Mouse (Mus musculus): Measurements from ENCODE around the gene Dck.
A peak's percentile ranks its signal among the peaks of the same experiment; 100 is the strongest.
"Not testable (repeated sequence)": the region's sequence is repeated elsewhere in the genome, so short reads cannot be mapped to it uniquely, and the experiment has no call there.

The Dck gene

DNA sequence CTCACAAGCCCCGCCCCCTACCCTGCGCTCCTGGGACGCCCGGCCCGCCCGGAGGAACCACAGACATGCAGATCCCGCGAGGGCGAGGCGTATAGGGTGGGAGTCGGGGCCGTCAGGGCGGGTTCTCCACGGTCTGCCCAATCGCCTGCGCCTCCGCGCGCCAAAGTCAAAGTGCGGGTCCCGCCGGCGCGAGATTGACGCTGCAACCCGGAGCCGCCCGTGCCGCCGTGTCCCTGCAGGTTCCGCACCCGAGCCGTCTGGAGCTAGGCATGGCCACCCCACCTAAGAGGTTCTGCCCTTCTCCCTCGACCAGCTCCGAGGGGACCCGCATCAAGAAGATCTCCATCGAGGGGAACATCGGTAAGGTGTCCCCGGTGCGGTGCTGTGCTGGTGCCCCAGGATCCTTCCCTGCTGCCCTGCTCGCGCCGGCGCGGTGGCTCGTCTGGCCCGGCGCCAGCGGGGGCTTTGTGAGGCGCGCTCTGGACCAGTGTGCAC lies at the start of gene Dck:
Gene Dck (plus strand): TSS at position 10 of the 495 bp plus-strand sequence.
- peak in 1 of 2 experiments; percentile 100 for DNase-seq

DNA sequence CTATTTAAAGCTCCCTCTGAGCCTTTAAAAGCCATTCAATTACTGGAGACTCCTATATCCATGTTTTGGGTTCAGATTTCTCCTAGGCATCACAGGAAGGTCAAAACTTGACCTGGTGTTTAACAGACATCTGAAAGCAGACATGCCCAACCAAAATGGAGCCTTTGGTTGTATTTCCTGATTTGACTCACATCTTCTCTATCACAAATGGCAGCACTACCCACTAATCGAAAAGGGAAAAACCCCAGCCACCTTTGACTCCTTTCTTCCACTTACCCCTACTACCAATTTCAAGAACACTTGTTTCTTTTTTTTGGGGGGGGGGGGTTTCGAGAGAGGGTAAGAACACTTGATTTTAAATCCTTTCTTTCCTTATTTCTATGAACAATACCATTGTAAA lies 47.8 kb upstream of the Dck start:
- no peak for DNase-seq

DNA sequence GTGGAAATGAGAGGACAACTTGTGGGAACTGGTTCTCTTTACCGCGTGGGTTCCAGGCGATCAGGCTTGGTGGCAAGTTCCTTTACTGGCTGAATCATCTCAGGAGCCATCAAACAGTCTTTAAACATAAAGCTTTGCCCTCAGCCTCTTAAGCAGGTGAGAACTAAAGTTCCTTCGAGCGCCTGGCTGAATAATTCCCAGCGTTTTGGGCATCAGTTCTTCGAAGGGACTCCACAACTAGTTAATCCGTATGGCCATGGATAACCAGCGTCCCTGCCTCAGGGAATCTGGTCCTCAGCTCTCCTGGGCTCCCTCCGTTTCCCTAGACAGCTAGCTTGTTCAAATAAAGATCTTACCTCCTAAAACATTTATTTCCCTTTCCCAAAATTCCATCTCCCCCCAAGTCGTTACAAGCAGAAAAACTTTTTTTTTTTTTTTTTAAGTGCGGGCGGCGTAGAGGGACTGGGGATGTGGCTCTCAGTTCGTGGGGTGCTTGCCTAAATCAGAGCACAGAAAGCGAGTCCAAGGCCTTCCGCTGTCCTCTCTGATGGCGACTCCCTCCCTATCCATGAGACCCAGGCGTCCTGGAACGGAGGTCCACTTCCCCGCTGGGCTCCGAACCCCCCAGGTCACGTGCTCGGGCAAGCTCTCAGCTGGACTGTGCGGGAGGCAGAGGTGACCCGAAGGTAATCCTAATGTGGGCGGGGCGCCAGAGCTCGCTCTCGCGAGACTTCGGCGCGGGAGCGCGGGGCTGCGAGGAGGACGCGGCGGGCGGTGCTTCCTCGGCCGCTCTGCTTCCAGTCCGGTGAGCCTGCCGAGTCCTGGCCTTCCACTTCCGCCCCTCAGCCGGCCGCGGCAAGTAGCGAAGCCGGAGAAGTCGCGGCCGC lies 44.4 kb upstream of the Dck start, which contains the start of gene Mob1b:
Gene Mob1b (plus strand): TSS at position 740 of the 887 bp plus-strand sequence.
- peak; percentile 99 for DNase-seq

DNA sequence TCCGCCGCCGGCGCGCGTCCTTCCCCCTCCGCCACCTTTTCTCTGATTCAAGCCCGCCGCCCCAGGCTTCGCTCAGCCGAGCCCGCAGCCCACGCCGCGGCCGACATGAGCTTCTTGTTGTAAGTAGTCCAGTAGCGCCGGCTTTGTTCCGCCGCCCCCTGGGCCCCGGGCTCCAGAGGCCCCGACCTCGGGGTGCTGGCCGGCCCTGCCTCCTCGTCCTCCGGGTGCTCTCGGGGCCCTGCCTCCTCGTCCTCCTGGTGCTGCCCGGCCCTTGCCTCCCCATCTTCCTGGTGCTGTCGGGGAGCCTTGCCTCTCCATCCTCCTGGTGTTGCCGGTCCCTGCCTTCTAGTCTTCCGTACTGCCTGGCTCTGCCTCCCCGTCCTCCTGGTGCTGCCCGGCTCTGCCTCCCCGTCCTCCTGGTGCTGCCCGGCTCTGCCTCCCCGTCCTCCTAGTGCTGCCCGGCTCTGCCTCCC lies 43.8 kb upstream of the Dck start:
- no peak for DNase-seq

DNA sequence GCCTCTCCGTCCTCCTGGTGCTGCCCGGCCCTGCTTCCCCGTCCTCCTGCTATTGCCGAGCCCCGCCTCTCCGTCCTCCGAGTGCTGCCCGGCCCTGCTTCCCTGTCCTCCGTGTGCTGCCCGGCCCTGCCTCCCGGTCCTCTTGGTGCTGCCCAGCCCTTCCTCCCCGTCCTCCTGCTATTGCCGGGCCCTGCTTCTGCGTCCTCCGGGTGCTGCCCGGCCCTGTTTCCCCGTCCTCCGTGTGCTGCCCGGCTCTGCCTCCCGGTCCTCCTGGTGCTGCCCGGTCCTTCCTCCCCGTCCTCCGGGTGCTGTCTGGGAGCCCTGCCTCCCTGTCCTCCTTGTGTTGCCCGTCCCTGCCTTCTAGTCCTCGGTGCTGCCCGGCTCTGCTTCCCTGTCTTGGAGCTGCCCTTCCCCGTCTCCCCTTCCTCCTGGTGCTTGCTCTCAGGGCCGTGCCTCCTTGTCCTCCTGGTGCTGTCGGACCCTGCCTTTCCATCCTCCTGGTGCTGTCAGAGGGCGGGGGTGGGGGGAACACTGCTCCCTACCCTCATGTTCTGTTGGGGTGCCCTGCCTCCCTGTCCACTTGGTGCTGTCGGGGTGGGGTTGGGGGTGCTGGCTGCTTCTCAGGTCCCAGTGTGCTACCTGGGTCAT lies 43.1 kb upstream of the Dck start:
- peak; percentile 57 to 77 for DNase-seq

DNA sequence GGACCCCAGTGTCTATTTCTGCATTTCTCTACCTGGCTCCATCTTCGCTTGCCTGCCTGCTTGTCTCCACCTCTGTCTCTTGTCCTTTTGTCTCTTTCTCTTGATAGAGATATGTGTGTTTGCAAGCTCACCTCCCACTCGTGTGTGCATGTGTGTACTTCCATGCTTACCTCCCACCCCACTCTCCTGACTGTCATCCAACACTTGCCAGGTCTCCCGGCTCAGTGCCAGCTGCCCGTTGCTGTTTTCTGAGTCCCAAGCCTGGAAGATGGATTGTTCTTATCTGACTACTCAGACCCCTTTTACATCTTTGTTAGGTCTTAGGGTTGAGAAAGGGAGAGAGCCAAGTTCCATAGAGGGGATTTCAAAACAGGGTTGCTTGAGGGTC lies 42.6 kb upstream of the Dck start:
- DNase-seq, result peak; percentile 49

DNA sequence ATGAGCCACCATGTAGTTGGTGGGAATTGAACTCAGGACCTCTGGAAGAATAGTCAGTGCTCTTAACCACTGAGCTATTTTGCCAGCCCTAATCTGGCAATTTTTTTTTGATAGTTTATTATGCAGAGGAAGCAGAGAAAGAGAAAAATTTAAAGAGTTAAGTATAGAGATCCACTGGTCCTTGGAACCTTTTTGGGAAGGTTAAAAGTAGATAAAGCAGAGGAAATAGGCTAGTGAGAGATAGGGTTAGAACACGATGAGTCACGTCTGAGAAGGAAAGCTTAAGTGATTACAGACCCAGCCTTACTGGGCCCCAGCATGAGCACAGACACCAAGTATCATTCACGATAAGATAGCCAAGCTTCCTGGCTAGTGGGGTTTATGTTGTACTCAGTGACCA lies 40.8 kb upstream of the Dck start:
- no peak for DNase-seq

DNA sequence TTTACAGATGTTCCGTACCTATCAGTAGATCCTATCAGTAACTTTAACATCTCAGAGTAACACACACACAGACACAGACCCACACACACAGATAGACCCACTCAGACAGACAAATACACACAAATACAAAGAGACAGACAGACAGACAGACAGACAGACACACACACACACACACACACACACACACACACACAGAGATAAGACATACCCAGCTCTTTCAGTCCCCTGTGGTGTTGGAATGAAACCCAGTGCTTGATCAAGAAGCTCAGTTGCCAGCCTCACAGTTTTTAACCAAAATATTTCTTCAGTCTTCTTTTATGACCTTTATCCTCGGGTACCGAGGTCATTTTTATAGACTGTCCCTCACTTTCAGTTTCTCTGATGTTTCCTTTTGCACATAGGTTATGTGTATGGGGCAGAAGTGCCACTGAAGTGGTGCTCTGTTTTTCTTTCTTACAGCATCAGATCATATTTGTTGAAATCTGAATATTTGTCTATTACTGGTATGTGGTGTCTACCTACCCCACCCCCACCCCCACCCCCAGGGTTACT lies 37.1 kb upstream of the Dck start:
- no peak for DNase-seq

DNA sequence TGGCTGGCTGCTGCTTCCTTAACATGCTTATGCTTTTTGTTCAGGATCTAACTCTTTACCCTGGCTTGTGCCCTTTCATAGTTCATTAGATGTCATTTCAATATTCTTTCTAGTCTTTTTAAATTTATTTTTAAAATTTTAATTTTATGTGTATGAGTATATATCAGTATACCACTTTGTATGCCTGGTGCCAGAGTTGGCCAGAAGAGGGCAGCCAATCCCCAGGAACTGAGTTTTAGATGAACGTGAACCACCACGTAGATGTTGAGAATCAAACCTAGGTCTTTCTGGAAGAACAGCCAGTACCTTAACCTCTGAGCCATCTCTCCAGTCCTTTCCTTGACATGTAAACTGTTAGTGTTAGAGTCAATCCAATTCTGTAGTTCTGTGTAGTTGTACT lies 30.0 kb upstream of the Dck start:
- DNase-seq, result peak in 1 of 2 experiments; percentile 40

DNA sequence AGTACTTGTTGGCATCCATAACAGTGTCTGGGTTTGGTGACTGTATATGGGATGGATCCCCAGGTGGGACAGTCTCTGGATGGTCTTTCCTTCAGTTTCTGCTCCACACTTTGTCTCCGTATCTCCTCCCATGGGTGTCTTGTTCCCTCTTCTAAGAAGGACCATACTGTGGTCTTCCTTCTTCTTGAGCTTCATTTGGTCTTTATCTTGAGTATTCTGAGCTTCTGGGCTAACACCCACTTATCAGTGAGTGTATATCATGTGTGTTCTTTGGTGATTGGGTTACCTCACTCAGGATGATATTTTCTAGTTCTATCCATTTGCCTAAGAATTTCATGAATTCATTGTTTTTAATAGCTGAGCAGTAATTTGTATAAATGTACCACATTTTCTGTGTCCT lies 23.7 kb upstream of the Dck start:
- not testable (repeated sequence) for DNase-seq

DNA sequence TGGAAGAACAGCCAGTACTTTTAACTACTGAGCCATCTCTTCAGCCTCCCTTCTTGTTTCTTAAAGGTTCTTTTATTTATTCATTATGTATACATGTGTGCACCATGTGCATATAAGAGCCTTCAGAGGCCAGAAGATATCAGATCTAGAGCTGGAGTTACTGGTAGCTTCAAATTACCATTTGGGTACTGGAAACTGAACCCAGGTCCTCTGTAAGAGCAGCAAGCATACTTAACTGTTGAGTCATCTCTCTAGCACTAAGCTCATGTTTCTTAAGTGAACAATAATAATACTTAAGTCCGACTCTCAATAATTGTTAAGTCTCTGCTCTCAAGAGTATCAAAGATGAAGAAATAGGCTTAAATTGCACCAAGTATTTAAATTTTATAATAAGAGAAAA lies 17.0 kb upstream of the Dck start:
- DNase-seq, result no peak

DNA sequence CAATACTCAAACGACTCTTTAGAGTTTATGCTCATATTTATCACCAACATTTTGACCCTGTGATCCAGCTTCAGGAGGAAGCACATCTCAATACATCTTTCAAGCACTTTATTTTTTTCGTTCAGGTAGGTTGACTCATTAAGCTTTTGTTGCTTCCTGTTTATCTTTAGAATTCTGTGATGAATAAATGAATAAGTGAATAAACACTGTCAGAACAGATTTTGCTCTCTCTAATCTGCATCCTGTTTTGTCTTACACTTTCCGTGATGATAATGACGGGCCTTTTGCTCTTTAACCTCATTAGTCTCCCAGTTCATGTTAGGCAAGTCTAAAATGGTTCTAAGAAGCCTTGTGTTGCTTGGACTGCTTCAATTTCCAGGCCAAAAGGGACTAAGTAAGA lies 11.6 kb upstream of the Dck start:
- DNase-seq, result no peak

DNA sequence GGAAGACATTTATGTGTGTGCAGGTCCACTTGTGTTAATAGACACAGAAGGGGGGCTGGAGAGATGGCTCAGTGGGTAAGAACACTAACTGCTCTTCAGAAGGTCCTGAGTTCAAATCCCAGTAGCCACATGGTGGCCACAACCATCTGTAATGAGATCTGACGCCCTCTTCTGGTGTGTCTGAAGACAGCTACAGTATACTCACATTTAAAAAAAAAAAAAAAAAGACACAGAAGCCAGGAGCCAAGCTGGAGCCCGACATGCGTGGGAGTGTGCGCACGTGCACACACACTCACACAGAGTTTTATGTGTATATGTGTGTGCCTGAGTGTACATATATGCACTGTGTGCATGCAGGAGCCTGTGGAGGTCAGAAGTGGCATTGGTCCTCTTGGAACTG lies 2.2 kb upstream of the Dck start:
- DNase-seq, result no peak

DNA sequence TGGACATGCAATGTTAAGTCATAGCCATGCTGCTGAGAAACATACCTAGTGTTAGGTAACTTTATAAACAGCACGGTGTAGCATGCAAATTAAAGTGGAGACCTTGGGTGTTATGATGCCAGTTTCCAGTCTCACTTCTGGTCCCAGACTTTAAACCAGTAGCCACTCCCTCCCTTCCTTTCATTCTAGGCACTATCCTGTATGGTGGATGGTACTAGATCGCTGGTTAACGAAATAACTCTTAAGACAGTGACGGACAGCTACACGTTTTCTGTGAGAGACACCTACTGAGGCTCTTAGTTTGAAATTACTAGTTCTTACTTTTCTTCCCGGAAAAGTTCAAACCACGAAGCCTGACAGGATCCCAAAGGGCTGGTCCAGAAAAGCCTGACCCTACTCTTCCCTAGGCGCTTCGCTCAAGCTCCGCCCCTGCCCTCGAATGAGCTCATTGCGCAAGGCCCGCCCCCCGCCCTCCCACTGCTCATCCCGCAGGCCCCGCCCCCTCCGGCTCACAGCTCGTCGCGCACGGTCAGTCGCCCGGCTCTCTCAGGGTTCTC lies 288 bp upstream of the Dck start:
- peak in 1 of 2 experiments; percentile 100 for DNase-seq

DNA sequence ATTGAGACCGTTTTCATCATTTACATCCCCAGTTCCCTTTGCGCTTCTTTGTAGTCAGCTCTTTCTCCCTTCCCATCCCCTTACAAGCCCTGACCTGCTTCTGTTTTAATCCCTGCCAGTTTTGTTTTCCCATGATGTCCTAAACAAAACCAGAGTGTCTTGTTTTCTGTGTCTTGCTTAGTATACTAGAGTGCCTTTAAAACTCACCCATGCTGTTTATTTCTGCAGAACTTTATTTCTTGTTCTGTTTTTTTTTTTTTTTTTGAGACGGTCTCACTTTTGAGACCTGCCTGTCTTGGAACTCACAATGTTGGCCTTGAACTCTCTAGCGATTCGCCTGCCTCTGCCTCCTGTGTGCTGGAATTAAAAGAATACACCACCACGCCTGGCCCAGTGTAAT lies 791 bp downstream of the Dck start:
- DNase-seq, result no peak

DNA sequence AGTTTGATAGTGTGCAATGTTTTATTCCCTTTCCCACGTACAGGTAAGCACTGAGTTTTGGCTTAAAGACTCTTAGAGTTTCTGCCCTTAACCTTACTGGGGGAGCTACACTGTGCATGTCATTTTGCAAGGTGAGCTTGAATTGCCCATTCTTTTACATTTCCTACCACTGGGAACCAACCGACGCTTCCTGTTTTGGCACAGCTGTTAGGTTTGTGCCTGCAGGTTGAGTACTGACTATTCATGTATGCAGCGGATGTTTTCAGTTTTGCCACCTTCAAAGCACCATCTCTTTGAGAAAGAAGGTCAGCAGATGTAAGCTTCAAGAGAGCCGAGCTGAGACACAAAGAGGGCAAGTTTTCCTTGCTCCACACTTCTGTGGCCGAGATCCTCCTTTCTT lies 1.3 kb downstream of the Dck start:
- DNase-seq, result no peak

DNA sequence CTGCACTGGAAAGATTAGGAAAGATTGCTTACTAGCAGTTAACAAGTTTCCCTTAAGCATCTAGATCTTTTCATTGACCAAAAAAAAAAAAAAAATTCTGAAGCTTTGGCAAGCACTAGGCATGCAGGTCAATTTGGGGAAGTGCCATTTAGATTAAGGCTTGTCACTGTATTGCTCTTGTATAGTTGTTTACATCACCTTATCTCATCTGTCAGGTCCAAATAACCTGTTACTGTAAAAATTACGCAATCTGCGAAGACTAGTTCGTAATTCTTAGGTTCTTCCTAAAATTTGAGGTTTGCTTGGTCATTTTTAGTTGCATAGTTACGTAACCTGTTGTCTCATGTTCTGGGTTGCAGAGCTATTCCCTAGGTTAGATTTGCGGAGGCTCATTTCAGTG lies 2.1 kb downstream of the Dck start:
- DNase-seq, result no peak

DNA sequence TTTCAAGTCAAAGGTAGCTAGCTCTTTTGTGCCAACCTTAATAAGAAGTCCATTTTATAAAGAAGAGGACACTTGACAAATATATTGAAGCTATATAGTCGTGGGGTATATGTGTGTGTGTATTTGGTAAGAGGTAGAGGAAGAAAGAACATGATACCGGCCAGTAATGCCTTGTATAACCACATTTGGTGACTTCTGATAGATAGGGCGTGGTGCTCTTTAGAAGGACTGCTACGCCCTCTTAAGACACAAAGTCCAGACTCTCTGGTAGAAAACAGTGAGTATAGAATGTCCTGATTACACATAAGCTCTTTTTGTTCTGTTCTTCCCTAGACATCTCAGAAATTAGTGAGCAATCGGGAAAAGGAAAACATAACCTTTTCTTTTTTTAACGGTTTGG lies 3.4 kb downstream of the Dck start:
- no peak for DNase-seq

DNA sequence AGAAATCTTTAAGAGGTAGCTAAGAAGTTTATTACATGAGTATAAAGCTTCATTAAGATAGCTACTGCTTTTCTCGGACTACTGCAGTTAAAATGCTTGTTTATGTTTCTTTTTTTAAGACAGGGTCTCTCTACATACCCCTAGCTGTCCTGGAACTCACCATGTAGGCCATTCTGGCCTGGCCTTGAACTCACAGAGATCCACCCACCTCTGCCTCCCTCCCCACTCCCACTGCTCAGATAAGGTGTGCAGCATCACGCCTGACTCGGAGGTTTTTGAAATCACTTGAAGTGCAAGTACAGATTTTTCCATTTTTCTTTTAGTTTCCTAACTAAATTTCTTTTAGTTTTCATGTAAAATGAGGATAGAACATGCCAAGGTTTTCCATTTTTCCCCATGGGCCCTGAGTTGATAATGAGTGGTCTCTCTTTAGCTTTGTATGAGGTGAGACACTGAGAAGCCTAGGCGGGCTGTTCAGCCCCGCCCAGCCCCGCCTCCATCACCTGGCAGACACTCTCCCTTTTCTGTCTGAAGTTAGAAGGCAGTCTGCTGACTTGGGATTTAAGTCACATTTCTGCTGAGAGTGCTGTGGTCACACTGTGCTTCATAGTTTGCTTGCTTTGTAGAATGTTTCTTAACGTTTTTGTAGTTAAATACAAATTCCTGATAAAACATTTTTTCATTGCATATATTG lies 17.4 kb downstream of the Dck start:
- DNase-seq, result no peak

DNA sequence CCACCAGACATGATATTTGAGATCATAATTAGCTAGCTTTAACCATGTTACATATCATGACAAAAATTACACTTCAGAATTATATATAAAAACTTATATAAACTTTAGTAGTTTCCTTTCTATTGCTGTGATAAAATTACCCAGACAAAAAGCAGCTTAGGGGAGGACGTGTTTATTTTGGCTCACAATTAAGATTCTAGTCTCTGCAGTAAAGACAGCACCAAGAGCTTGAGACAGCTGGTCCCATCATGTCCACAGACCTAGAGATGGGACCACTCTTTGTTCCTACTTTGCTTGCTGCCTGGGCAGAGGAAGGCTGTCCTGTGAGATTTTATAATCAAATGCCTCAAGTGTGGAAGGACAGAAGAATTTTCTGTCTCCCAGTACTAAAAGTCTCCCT lies 20.3 kb downstream of the Dck start:
- DNase-seq, result no peak

DNA sequence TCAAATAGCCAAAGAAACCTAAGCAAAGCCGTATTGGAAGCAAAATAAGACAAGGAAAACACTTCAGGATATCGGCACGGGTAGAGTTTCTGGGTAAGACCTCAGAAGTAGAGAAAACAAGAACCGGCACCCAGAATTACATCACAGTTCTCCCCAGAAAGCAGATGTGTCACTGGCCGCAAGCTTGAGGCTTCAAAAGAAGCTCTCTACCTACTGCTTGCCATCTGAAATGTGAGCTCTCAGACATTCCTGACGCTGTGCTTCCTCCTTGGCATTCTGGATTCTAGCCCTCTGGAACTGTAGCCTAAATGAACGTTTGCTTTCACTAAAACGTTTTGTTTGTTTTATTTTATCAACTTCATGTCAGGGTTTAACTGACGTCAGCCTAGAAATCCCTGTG lies 25.9 kb downstream of the Dck start:
- DNase-seq, result no peak

Data from kidney, postnatal 25 days (tissue).